Mouse (Mus musculus) stomach, embryonic 14.5 days (tissue): ENCODE results near the gene Prickle2. TPM values are rescaled to one million over a fixed set of nuclear protein-coding genes. Genes with fewer than 3 reads are reported as not detected.

ENCODE experiments used
- ATAC-seq: fragments of 200-750 bp; cut with Nextera tagmentation; 2 replicates; pipeline ENCODE4 v1.8.0; 2017; ENCODE audit warnings: low read depth, moderate TSS enrichment; ENCODE audit not compliant: insufficient number of reproducible peaks, insufficient read depth, low FRiP score
- H3K27ac ChIP-seq: fragments of 300-500 bp; sonication (generic); 2 replicates; pipeline ENCODE4 v1.5.1; 2014; ENCODE audit warnings: mild to moderate bottlenecking, low read length, moderate library complexity, mixed read lengths
- H3K27me3 ChIP-seq: fragments of 300-500 bp; sonication (generic); 2 replicates; pipeline ENCODE4 v1.6.1; 2014; ENCODE audit warnings: low read length, control low read depth, mixed read lengths; ENCODE audit not compliant: control insufficient read depth, insufficient read depth
- H3K36me3 ChIP-seq: fragments of 300-500 bp; sonication (generic); 2 replicates; pipeline ENCODE4 v1.6.1; 2014; ENCODE audit warnings: mild to moderate bottlenecking, control low read depth, low read length, moderate library complexity, mixed read lengths; ENCODE audit not compliant: control insufficient read depth, insufficient read depth
- H3K4me1 ChIP-seq: fragments of 300-500 bp; sonication (generic); 2 replicates; pipeline ENCODE4 v1.6.1; 2014; ENCODE audit warnings: low read length, control low read depth, mixed read lengths; ENCODE audit not compliant: control insufficient read depth, insufficient read depth
- H3K4me2 ChIP-seq: fragments of 300-500 bp; sonication (generic); replicated peaks from 2 replicates; pipeline ENCODE4 v1.6.1; 2014; ENCODE audit warnings: low read depth, low read length, control low read depth
- H3K4me3 ChIP-seq: fragments of 300-500 bp; sonication (generic); 2 replicates; pipeline ENCODE4 v1.5.1; 2014; ENCODE audit warnings: low read depth, low read length, control low read depth
- H3K9ac ChIP-seq: fragments of 300-500 bp; sonication (generic); replicated peaks from 2 replicates; pipeline ENCODE4 v1.6.1; 2014; ENCODE audit warnings: low read depth, mild to moderate bottlenecking, control low read depth, low read length, moderate library complexity, mixed read lengths
- H3K9me3 ChIP-seq: fragments of 300-500 bp; sonication (generic); 2 replicates; pipeline ENCODE4 v1.6.1; 2016; ENCODE audit warnings: low read depth, low read length, control low read depth; ENCODE audit not compliant: control insufficient read depth
- whole genome bisulfite sequencing: fragments of 180-500 bp; shearing (Covaris S2); extraction: QIAGEN DNeasy Blood & Tissue Kit; methylation state at CpG from one replicate; pipeline ENCODE4 v1.1.7; 2014; 5-methylcytosine and 5-hydroxymethylcytosine counted together
- polyA plus RNA-seq: library from polyadenylated mRNA; unstranded; fragments of >200 nt; fragmentation: Nextera tagmentation; extraction: Ambion mirVana; gene quantifications from 2 replicates; pipeline ENCODE4 v1.2.1, GENCODE M21; 2014

The Prickle2 gene
- polyA plus RNA-seq, 1 experiment from 2014 or later: 13.4 TPM

DNA sequence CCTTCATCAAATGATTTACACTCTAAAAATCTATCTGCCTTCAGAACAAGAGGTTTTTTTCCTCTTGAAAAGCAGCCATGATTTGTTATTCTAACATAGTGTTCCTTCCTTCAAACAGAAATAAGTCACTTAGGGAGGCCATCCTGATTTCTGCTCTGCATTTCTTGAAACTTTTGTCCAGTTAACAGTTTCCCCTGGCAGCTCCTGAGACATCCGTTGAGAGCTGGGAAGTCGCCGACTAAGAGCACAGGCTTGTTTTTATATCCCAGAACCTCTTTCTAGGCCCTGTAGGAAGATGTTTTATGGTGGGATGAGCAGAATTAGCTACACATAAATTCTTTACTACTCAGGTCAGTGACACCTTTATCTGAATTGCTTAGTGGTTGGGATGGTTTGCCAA lies 173.1 kb downstream of the Prickle2 start:
- Histone ChIP-seq H3K4me1 (peaks cover 13% of the 10 kb centered on the region; the same call in 1 of the 2 replicates), H3K9me3 (no peaks in the 10 kb centered on the region), H3K27ac (peak overlapping the region; percentile 27; the same call in 1 of the 2 replicates), H3K4me3 (peak overlapping the region; percentile 50), H3K9ac (no peak overlapping the region; the same call in none of the 2 replicates), H3K4me2 (peak overlapping the region; percentile 51), H3K36me3 (no peaks in the 10 kb centered on the region), H3K27me3 (no peaks in the 10 kb centered on the region)
- ATAC-seq: no peak
- whole genome bisulfite sequencing: 19% methylated on average over 3 of the region's 3 CpGs

DNA sequence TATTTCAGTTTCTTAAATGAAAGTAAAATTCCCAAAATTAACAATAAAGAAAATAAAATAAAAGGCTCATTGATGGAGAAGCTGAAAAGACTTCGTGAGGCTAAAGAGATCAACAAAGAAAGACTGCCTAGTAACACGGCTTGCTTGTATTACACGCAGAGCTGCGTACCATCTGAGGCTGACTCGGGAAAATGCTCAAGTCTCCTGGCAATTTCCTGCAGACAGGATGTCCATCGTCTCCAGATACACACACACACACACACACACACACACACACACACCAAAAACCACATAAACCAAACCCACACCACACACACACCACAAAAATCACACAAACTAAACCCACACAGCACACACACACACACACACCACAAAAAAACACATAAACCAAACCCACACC lies 173.6 kb downstream of the Prickle2 start:
- H3K27me3 ChIP-seq: no peaks in the 10 kb centered on the region
- no peaks in the 10 kb centered on the region; the same call in 1 of the 2 replicates for H3K36me3 ChIP-seq
- H3K4me3 ChIP-seq: peak overlapping the region; percentile 50; the same call in 1 of the 2 replicates
- peak overlapping the region; percentile 51 for H3K4me2 ChIP-seq
- WGBS: 50% methylated on average over 6 of the region's 6 CpGs
- no peaks in the 10 kb centered on the region for H3K9me3 ChIP-seq
- no peak for ATAC-seq
- no peak overlapping the region; the same call in 1 of the 2 replicates for H3K9ac ChIP-seq
- H3K4me1 ChIP-seq: peaks cover 13% of the 10 kb centered on the region; the same call in 1 of the 2 replicates
- H3K27ac ChIP-seq: no peak overlapping the region

DNA sequence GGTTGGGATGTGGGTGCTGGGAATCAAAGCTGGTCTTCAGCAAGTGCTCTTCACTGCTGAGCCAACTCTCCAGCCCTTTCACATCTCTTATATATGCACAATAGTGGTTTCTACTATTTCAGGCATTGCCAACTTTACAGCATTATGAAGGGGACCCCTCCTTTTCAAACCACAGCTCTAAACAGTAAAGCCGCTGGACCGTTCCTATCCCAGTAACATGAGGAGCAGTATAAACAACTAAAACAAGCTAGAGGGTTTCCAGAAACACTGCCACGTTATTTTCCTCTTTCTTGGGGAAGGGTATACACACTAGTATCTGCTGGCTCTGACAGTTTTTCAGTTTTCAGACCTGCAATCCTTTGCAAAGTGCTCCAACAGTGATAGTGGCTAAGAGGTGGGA lies 179.7 kb downstream of the Prickle2 start:
- WGBS: 36% methylated on average over 3 of the region's 3 CpGs
- Histone ChIP-seq H3K4me1 (no peaks in the 10 kb centered on the region; the same call in 1 of the 2 replicates), H3K27ac (no peak overlapping the region), H3K36me3 (no peaks in the 10 kb centered on the region; the same call in 1 of the 2 replicates), H3K27me3 (no peaks in the 10 kb centered on the region), H3K4me3 (no peak overlapping the region), H3K9me3 (no peaks in the 10 kb centered on the region), H3K4me2 (no peak overlapping the region), H3K9ac (no peak overlapping the region)
- ATAC-seq: no peak

DNA sequence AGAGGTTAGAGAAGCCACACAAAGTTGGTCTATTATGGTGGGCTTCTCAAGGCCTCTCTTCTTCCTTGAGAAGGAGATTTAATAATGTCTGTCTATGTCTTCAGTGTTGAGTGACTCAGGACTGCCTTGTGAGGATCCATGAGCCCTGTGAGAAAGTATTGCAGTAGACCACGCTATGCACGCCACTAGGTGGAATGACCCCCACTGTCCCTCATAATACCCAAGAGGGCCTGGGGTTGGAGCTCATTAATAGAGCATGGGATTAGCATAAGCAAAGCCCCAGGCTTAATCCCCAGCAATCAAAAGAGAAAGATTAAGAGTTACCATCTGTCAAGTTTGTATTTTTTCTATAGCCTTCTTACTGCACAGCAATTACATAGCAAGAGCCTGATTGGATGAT lies 180.3 kb downstream of the Prickle2 start:
- Histone ChIP-seq H3K4me2 (no peak overlapping the region), H3K9ac (no peak overlapping the region), H3K27me3 (no peaks in the 10 kb centered on the region), H3K36me3 (no peaks in the 10 kb centered on the region; the same call in 1 of the 2 replicates), H3K4me1 (no peaks in the 10 kb centered on the region; the same call in 1 of the 2 replicates), H3K4me3 (no peak overlapping the region), H3K9me3 (no peaks in the 10 kb centered on the region), H3K27ac (no peak overlapping the region)
- 79% methylated on average over 2 of the region's 2 CpGs for WGBS
- ATAC-seq: no peak

DNA sequence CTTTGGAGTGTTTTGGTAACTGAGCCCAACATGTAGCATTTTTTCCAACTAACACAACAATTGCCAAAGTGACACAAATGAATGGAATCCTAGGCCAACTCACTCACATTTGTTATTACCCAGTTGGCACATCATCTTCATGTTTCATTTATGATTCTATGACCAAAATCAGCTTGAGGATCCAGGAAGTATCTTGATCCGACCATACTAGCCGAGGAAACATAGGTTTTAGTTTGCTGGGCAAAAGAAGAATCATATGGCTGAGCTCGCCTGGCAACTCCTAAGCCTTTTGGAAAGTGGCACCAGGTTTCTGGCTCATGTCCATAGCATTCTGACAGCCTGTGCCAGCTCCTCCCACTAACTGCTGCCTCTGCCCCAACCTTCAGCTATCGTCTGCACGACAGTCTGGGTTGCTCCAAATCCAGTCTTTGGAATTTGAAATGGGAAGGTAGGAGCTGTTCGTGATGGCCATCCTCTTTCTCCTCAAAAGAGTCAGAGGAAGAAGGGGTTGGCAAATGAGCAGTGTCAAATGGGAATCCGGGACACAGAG lies 184.4 kb downstream of the Prickle2 start:
- Histone ChIP-seq H3K36me3 (no peaks in the 10 kb centered on the region), H3K27ac (no peak overlapping the region), H3K9me3 (no peaks in the 10 kb centered on the region), H3K4me3 (no peak overlapping the region), H3K4me1 (peaks cover 20% of the 10 kb centered on the region), H3K9ac (no peak overlapping the region), H3K4me2 (no peak overlapping the region), H3K27me3 (no peaks in the 10 kb centered on the region)
- WGBS: 66% methylated on average over 7 of the region's 7 CpGs
- ATAC-seq: no peak

DNA sequence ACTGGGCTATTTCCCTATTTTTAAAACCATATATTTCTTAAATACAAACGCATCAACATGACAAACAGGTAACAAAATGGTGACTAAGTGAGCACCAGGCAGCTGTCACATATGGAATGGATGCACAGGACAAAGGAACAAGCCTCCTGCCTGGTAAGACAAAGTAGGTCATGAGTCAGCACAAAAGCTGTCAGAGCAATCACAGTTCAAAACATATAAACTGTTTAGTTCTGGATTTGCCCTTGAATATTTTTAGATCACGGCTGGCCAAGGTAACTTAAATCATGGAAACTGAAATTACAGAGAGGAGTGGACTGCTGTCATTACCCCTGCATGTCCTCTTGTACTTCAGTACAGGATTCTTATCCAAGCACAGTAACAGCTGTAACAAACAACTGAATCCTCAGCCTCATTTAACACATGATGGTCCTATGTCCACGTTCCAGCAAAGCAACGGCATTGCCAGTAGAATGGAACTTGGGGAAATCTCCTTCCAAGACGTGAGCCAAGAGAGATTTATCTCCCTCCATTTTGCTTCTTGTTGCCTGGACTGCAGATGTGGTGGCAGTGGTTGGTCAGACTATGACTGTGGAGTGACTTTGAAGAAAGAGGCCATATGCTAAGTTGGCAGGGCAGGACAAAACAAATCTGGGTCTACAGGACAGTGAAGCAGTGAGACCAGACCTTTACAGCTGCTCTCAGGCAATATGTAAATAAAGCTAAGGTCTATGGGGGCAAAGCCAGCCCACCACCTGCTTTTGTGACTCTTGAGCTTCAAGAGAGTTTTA lies 185.7 kb downstream of the Prickle2 start:
- no peak overlapping the region for H3K9ac ChIP-seq
- no peak for ATAC-seq
- no peaks in the 10 kb centered on the region for H3K27me3 ChIP-seq
- peaks cover 24% of the 10 kb centered on the region for H3K4me1 ChIP-seq
- H3K9me3 ChIP-seq: no peaks in the 10 kb centered on the region
- no peak overlapping the region for H3K4me3 ChIP-seq
- no peak overlapping the region for H3K4me2 ChIP-seq
- peak overlapping the region; percentile 55; the same call in 1 of the 2 replicates for H3K27ac ChIP-seq
- H3K36me3 ChIP-seq: no peaks in the 10 kb centered on the region
- whole genome bisulfite sequencing: 54% methylated on average over 5 of the region's 5 CpGs

DNA sequence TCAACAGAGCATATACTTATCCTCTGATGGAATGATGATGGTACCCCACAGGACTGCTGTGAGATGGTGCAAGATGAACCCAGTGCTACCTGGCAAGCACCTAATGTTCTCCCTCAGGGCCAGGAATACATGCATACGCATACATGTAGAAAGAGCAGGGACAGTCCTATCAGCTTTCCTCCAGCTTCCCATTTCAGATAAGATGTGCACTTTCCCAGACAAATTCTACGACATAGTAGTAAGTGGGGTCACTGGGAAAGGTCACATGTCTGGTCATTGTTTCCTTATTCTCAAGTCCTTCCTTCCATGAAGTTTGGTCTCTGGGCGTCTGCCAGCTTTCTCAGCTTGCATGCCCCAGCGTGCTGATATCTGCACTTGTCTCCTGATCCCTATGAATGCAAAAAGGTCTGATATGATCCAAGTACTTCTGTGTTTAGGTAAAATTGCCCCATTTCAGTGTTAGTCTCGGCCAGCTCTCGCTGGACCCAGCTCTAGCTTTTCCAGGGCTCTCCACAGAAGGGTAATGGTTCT lies 187.5 kb downstream of the Prickle2 start:
- H3K4me2 ChIP-seq: no peak overlapping the region
- H3K4me3 ChIP-seq: no peak overlapping the region
- ATAC-seq: no peak
- peak overlapping the region; percentile 82; the same call in 1 of the 2 replicates for H3K27ac ChIP-seq
- WGBS: 63% methylated on average over 6 of the region's 6 CpGs
- H3K9ac ChIP-seq: no peak overlapping the region
- H3K27me3 ChIP-seq: no peaks in the 10 kb centered on the region
- H3K4me1 ChIP-seq: peaks cover 24% of the 10 kb centered on the region
- H3K36me3 ChIP-seq: no peaks in the 10 kb centered on the region
- H3K9me3 ChIP-seq: no peaks in the 10 kb centered on the region

DNA sequence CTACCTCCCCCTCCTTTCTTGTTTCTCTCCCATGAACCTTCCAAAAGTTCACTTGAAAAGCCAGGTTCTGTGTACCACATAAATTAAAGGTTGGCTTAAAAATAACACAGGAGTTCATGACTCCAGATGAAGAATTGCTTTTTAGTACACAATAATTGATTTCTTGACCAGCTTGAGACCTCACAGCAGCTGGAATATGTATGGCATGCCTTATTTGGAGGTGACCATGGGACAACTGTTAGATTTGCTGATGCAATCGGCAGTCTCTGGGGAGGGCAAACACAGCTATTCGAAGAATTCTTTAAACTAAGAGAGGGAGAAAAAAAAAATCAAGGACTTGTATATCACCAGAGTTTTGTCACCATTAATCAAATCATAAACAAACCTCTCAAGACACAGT lies 189.0 kb downstream of the Prickle2 start:
- Histone ChIP-seq H3K9ac (no peak overlapping the region), H3K4me3 (no peak overlapping the region), H3K9me3 (no peaks in the 10 kb centered on the region), H3K36me3 (no peaks in the 10 kb centered on the region), H3K27ac (peak overlapping the region; percentile 82), H3K4me2 (no peak overlapping the region), H3K27me3 (no peaks in the 10 kb centered on the region), H3K4me1 (peaks cover 24% of the 10 kb centered on the region)
- no peak for ATAC-seq
- 7% methylated on average over 2 of the region's 2 CpGs for WGBS
